Mouse (Mus musculus) cortical plate, adult 2 months (tissue): Measurements from ENCODE around the gene Tmtc1.

Experiments
- CTCF ChIP-seq: fragments of 200-500 bp; IDR thresholded peaks from 2 replicates; pipeline ENCODE4 v1.5.1; 2011; ENCODE audit warnings: mild to moderate bottlenecking, control low read depth, low read length; ENCODE audit not compliant: insufficient read depth; ENCODE audit errors: extremely low read depth
- POLR2A ChIP-seq: fragments of 200-500 bp; IDR thresholded peaks from 2 replicates; pipeline ENCODE4 v1.6.1; 2011; ENCODE audit warnings: mild to moderate bottlenecking, low read length, control low read depth; ENCODE audit not compliant: insufficient read depth; ENCODE audit errors: extremely low read depth

DNA sequence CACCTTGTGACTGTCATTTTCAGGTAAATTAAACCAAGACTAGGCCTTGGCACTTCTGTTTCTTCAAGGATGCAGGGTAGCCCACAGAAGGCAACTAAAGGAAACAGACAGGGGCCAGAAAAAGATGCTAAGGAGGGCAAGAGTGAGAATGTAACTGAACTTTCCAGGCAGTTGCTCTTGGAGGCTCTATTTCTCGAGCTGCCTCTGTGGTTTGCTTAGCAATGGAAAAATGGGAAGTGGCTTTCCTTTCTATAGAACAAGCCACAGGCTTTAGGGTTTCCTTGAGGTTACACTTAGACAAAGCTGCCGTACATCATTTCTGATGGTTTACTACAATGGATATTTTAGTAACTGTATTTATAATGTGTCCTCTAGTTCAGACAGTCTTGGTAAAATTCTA lies 102.4 kb downstream of the Tmtc1 start:
- TF ChIP-seq POLR2A (no peak), CTCF (no peak)
